Mouse (Mus musculus) monocyte, adult 2 months (primary cell): ENCODE measurements around the gene Gm5128.
"Not testable (repeated sequence)": the region's sequence is repeated elsewhere in the genome, so short reads cannot be mapped to it uniquely, and the experiment has no call there.

Experiments
- DNase-seq, 2 experiments: peaks; one replicate each; pipeline ENCODE4 v3.0.0; 2022; ENCODE audit warnings: low spot score in 2 of 2, low read depth in 1 of 2

Gm5128 gene

DNA sequence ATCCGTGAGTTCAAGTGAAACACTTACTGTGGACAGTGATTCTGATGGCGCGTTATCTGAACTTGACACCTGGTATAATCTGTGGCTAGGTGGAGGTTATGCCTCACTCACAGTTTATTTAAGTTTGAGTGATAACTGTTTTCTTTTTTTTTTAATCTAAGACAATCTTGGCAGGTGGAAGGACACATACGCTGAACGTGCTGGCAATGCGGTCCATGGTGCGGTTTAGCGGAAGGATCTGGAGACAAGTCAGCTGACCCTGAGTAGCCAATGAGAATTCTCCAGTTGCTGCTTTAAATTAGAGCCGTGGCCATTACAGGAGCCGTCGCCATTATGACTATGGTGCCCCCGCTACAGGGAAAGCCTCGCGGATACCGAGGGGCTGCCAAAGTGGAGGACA is at the start of gene Gm5128:
Gene Gm5128, plus strand, starts transcription at position 301 of the 400 bp plus-strand sequence.
- not testable (repeated sequence) for DNase-seq

DNA sequence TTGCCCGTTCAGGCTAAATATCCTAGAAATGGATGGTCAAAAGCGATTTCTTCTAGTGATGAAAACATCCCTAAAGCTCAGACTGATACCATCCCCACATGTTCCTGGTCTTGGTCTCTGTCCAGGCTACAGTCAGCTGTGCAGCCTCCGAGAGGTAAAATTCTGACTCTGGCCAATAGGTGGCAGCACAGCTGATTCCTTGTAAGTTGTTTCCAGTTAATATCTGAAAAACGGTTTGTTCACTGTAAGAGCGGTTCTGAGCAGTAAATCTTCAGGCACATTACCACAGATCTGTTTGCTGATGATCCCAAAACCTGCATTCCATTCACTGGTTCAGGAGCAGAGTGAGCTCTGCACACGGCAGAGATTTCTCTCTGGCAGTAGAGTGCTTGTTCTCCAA is 12.4 kb upstream of the Gm5128 start:
- not testable (repeated sequence) for DNase-seq

DNA sequence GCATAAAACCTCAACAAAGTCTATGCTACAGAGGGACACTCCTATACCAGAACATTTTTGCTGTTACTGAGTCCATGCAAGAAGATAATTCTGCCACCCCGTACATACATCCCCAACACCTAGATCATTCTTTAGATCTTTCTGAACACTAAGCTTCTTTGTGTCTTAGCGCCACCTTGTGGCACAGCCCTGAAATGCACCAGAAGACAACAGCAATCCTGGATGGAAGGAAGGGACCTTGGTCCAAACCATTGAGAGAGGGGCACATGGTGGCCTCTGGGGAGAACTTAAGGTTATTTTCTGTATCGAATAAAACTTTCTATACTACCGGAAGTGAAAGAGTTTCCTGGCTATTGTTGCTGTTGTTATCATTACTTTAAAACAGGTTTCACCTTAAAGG is 11.1 kb upstream of the Gm5128 start:
- DNase-seq, result not testable (repeated sequence)

DNA sequence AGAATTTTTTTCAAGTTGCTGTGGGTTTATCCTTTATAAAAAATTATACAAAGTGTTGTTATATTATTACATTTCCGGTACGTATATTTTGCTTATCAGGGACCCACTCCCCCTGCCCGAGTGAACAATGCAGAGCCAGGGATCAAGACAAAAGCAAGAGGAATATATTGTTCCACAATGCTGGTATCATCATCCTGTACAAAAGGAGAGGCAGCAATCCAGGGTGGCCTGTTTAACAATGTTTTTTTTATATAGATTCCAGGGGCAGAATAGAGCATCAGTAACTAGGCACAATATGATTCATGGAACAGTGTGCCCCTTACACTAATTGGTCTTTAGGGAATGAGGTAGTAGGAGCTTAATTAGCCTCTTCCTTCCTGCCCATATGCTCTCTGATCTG is 30.5 kb downstream of the Gm5128 start:
- DNase-seq, result not testable (repeated sequence)

DNA sequence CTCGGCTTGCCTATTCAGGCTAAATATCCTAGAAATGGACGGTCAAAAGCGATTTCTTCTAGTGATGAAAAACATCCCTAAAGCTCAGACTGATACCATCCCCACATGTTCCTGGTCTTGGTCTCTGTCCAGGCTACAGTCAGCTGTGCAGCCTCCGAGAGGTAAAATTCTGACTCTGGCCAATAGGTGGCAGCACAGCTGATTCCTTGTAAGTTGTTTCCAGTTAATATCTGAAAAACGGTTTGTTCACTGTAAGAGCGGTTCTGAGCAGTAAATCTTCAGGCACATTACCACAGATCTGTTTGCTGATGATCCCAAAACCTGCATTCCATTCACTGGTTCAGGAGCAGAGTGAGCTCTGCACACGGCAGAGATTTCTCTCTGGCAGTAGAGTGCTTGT is 48.1 kb downstream of the Gm5128 start:
- DNase-seq, result not testable (repeated sequence)

DNA sequence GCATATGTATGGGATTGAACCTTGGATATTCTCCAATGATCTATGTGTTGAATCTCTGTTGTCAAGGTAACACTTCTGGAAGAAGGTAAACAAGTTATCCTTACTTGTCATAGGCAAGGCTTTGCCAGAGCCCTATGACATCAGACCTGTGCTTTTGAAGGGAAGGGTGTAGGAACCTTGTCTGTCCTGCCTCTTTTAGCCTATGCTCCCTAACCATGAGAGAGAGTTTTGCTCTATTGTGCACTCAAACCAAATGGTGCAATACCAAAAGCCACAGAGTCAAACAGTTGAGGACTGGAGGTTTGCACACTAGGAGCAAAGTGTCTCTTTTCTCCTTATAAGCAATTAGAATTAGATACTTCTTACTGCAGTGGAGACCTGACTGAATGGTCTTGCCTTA is 48.7 kb downstream of the Gm5128 start:
- DNase-seq, result not testable (repeated sequence)

DNA sequence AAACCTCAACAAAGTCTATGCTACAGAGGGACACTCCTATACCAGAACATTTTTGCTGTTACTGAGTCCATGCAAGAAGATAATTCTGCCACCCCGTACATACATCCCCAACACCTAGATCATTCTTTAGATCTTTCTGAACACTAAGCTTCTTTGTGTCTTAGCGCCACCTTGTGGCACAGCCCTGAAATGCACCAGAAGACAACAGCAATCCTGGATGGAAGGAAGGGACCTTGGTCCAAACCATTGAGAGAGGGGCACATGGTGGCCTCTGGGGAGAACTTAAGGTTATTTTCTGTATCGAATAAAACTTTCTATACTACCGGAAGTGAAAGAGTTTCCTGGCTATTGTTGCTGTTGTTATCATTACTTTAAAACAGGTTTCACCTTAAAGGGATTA is 49.4 kb downstream of the Gm5128 start:
- not testable (repeated sequence) for DNase-seq
